Mouse (Mus musculus) lung, postnatal 14 days (tissue): Measurements from ENCODE around the gene Ankar.

Experiments
- DNase-seq: peaks from one replicate; pipeline ENCODE4 v3.0.0; 2021

The Ankar gene

GRCm38 (mm10) chr1:72700479-72700878, at the start of gene Ankar:
TSS of gene Ankar (minus strand) at chr1:72700579.
- DNase-seq = no peak

DNA sequence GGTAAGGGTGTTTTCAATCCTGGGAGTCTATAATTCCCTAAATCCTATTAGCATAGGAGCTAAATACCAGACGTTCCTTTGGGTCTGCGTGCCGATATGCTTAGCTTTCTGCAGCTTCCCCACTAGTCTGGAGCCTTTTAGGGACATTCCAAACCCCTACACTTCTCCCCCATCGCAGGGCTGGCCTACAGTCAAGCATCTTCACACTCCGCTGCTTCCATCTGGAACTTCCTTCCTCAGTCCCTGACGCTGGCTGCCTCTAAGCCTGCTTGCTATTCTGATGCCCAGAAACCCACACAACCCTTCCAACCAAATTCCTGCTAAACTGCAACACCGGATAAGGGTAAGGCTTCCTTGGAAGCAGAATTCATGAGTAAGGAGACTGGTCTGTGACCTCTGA, 46.0 kb upstream of the Ankar start:
- DNase-seq = no peak

DNA sequence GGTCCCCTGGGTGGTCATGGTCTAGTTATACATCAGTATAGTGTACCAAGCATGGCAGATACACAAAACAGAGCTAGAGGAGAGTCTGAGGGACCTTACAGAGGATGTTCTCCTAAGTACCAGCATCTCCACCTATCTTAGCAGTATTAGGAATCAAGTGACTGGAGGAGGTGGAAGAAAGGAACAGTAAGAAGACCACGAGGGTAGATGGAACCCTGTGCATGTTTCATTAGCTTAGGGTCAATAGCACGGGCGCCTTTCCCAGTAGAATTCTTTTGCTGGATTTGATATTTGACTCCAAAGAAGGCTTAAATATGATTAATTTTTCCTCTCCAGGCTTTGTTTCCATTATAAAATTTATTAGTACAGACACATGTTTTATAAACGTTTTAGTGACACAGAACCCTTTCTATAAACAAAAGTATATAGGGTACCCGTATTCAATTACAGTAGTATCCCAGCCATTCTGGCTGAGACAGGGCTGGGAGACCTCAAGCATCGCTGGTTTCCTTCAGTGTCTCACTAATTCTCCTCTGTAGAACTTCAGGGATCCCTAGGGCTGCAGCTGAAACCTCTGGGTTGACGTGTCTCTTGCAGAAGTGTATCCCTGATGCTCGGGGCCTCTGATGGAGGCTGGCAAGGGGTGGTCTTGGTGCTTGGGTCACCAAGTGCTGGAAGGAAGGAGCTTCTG, 44.6 kb upstream of the Ankar start:
- DNase-seq = no peak

GRCm38 (mm10) chr1:72741406-72741805, 41.0 kb upstream of the Ankar start:
- DNase-seq = no peak

DNA sequence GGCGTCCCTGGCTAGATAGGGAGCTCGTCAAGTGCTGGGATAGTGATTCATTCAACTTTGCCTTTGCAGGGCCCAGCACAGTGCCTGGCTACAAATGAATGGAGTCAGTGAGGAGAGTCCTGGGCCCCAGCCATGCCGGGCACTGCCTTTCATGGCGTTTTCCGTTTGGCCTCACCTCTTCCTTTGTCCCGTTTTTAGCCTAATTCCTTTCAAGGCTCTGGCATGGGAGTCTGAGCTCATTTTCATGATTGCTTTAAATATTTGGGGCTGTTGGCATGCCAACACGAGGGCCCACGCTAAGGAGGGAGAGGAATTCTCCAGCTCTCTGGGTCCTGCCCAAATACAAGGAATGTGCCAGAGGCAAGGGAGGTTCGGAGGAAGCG, 39.3 kb upstream of the Ankar start:
- no peak for DNase-seq

DNA sequence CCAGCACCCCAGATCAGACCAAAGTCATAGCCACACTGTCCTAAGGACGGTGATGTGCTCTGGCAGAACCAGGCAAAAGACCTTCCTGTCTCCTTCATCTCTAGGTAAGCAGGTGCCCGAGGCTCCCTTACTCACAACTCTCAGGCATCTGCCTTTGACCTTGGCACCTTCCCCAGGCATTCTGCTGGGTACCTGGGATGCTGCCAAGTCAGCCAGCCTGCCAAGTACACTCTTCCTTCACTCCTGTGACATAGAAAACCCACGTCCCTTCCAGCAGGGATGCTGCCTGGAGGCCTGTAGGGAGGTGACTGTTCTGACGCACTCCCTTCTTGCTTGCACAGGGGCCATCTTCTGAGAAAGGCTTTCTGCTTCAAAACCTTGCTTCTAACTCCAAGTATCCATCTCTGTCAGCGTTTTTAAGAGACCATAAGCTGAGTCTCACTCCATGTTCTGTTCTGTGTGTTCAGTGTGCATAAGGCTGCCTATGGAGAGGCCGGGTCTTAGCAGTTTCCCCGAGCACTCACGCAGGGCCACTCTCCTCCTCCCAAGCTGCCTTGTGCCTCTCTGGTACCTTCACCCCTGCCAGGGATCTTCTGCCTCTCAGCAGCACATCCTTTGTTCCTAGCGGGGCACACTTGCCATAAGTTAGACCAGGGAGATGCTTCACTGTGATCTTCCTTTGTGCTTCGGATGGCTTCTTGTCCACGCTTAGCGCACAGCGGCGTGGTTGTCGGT, 38.7 kb upstream of the Ankar start:
- DNase-seq = peak; percentile 23

GRCm38 (mm10) chr1:72736397-72737125, 36.2 kb upstream of the Ankar start:
- DNase-seq = no peak

DNA sequence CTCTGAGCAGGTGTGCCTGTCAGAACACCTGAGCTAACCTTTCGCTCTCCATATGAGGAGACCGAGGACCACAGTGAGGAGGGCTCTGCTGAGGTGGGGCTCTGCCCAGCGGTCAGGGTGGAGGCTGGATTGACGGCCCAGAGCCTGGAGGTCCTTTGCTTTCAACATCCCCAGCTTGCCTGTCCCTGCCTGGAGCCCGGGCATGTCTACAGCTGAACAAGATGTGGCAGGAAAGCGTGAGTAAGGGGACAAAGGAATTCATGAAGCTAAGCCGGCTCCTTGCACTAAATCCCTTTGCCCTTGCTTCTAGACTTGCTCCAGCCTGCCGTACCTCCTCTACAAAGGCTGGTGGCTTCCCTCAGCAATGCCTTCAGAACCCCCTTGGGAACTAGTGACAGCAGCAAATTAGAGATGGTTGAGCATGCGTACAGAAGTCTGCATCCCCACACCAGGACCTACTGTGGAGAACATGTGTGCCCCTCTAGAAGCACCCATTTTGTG, 32.9 kb upstream of the Ankar start:
- DNase-seq = no peak

DNA sequence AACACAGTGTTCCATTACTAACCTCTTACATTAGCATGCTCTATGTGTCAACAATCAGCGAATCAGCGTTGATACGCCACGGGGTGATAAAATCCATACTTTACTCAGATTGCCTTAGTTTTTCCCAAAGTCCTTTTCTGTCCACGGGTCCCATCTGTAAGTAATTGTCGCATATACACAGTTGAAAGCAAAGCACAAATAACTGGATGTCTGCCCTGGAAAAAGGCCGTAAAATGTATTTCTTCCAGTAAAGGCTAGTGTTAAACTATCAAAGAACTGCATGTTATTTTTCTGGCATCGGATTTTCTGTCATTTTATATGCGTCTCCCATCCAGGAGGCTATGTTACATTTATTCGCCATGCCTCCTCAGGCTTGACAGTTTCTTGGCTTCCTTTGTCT, 29.7 kb upstream of the Ankar start:
- no peak for DNase-seq

GRCm38 (mm10) chr1:72728781-72729180, 28.4 kb upstream of the Ankar start:
- DNase-seq = no peak

- no peak for DNase-seq
These were observed 25.6 kb upstream of the Ankar start for GRCm38 (mm10) chr1:72725941-72726340.

- no peak for DNase-seq
These were observed 24.0 kb upstream of the Ankar start for GRCm38 (mm10) chr1:72724354-72724753.

DNA sequence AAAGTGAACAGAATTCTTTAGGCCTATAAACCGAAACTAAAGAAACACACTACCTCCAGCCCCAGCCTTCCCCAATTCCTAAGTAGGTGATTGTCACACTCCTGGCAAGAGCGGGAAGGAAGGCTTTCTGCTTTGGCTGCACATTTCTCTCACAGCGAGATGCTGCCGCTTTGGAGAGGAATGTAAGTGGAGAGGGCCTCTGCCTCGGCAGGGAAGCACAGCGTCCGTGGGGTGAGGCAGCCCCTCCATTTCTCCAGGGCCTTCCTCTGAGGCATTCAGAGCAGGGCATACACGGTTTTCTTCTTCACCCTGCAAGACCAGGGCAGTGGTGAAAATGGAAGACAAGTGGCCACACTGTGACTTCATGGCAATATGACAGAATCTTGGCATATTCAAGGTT, 22.3 kb upstream of the Ankar start:
- no peak for DNase-seq

GRCm38 (mm10) chr1:72720115-72720725, 19.8 kb upstream of the Ankar start:
- no peak for DNase-seq

DNA sequence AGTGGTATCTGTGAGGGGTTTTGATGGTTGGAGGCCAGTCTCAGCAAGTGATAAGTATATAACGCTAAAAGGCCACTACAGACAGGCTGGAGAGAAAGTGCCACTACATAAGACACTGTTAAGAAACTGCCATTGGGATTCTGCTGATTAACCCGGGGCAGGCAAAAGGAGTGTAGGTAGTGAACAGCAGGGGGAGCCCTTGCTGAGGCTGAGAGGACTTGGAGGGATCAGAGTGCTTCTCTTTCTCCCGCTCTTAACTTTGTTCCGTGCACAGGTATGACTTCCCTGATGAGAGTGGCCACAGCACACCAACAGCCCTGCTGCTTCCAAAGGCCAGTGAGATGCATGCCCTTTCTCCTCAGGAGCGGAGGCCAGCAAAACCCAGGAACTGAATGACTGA, 18.5 kb upstream of the Ankar start:
- peak; percentile 74 for DNase-seq

GRCm38 (mm10) chr1:72717540-72717939, 17.2 kb upstream of the Ankar start:
- DNase-seq = no peak

GRCm38 (mm10) chr1:72716926-72717325, 16.5 kb upstream of the Ankar start:
- peak; percentile 88 for DNase-seq

DNA sequence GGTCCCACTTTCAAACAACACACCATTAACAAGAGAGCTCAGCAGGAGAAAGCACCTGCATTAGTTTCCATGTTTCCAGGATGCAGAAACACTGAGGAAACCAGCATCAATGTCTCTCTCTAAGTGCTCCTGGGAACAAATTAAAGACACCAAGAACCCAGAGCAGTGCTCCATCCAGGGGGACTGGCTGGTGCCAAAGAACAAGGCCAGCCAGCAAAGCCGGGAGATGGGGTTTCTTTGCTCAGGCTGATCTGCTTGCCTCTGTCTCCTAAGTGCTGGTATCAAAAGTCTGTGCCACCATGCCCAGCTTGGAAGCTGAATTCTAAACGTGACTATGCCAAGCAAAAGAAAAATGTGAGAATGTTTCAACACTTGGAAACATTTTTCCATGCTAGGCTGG, 16.0 kb upstream of the Ankar start:
- no peak for DNase-seq

- DNase-seq = no peak
These were observed 15.4 kb upstream of the Ankar start for GRCm38 (mm10) chr1:72715593-72716361.

DNA sequence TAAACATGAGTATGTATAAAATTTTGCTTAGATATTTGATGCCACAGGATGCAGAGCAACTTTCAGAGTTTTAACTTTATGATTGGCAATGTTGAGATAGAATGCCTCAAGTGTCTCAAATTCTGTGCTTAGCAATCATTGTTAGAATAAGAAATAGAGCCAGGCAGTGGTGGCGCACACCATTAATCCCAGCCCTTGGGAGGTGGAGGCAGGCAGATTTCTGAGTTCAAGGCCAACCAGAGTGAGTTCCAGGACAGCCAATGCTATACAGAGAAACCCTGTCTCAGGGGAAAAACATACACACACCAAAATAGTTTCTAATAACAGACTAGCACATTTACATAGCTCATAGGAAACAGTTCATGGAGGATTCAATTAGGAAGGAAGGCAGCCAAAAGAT, 14.7 kb upstream of the Ankar start:
- DNase-seq = no peak

DNA sequence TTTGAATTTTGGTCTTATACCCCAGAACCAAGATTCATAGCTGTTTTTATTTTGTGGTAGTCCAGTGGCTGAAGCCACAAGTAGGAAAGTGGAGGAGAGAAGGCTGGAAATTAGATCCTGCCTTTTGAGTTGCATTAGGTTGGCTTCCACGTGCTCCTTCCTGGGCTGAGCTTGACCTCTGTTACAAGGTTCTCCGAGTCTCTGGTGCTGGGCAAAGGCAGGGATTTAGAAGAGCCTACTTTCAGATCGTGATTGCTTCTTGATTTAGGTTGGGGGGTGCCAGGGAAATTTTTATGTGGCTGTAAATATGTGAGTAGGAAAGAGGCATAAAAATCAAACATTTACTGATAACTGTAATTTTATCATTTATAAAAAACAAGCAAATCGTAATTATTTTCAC, 14.2 kb upstream of the Ankar start:
- no peak for DNase-seq

DNA sequence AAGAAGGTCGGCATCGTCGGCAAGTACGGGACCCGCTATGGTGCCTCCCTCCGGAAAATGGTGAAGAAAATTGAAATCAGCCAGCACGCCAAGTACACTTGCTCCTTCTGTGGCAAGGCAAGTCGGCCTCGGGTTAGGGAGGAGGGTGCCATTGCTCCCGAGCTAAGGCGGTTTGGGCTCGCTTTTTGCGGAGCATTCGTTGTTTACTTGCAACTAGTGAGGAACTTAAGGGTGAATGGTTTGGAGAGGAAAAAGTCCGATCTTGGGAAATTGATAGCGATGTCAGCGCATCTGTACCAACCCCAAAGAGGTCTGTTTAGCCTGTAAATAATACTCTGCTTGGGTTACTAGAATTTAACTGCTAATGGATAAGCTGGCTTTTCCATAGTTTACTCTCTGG, 11.3 kb upstream of the Ankar start:
- no peak for DNase-seq
